Mouse (Mus musculus): ENCODE measurements around the gene Zdhhc5.

Zdhhc5 gene

DNA sequence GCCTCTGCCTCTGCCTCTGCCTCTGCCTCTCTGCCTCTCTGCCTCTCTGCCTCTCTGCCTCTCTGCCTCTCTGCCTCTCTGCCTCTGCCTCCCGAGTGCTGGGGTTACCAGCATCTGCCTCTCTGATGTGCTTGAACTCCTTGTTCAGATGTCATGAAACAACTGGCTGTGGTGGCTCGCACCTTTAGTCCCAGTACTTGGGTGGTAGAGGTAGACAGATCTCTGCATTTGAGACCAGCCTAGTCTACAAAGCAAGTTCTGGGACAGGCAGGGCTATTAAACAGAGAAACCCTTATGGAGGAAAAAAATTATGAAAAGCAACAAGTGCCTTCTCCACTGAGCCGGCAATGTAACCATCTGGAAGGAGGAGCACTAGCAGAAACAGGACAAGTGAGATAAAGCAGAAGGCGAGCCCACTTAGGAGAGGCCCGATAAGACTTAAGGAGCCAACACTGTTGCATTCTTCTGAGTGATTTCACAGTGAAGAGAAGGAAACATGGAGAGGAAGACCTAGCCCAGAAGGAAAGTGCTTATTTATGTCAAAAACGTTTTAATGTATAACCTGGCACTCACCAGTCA, 32.3 kb downstream of the Zdhhc5 start:
- TF ChIP-seq GATA4 (IDR thresholded peaks at IDR 0.05; ENCODE audit: insufficient replicate concordance, low read length) = no peak

DNA sequence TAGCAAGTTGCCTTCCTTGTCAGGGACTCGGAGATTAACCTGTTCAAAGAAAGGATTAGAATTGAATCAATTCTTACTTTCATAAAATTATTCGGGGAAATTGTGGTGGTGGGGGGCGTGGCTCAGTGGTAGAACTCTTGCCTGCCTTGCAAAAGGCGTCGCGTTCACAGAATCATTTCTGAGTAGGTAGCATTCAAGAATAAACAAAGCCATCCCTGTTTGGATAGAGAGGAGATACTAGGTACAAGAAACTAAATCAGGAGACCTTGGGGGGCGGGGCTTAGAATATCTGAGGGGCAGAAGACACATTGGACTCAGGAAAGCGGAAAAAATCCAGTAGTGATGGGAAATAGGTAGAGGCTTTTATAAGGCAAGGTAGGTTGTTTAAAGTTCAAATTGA, 36.0 kb downstream of the Zdhhc5 start, which contains the start of gene Tmx2:
Tmx2 (minus strand) TSS at position 125 of the 400 bp plus-strand sequence.
- no peak for TF ChIP-seq GATA4 (IDR thresholded peaks at IDR 0.05; ENCODE audit: insufficient replicate concordance, low read length)

DNA sequence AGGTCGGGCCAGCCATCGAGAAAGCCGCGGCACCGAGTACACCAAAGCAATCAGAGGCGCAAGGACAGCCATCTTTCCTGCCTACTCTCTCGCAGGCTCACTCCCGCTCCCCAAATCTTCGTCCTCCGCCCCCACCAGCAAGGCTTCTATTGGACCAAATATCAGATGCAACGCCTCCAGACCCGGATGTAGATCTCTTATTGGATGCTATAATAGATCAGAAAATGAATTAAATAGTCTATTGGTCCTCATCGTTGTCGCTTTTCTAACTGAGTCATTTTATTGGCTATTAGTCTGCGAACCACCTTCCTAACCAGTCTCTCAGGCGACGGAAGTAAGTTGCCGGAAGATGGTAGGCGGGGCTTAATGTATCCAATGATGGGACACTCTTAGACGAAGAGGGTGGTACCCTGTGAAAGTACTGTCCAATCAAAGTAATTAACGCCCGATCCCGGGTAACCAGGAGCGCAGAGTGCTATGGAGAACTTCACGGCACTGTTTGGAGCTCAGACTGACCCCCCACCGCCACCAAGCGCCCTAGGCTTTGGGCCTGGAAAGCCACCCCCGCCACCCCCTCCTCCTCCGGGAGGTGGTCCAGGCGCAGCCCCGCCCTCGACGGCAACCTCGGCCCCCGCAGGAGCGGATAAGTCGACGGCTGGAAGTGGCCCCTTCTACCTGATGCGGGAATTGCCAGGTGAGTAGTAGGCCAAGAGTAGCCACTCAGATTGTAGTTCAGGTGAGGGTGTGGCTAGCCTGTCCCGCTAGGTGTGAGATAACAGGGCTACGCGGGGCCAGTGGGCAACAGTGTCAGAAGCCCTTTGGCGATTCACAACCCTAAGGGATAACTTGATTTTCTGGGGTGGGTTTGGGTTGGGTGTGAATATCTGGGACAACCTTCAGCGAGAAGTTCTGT, 36.8 kb downstream of the Zdhhc5 start, which contains the start of the genes Gm28635 and Med19:
Gm28635 (minus strand) TSS at position 74 of the 913 bp plus-strand sequence.
Med19 (plus strand) TSS at position 435 of the 913 bp plus-strand sequence.
- TF ChIP-seq GATA4 (IDR thresholded peaks at IDR 0.05; ENCODE audit: insufficient replicate concordance, low read length) = no peak; the same call in 1 of the 2 replicates

DNA sequence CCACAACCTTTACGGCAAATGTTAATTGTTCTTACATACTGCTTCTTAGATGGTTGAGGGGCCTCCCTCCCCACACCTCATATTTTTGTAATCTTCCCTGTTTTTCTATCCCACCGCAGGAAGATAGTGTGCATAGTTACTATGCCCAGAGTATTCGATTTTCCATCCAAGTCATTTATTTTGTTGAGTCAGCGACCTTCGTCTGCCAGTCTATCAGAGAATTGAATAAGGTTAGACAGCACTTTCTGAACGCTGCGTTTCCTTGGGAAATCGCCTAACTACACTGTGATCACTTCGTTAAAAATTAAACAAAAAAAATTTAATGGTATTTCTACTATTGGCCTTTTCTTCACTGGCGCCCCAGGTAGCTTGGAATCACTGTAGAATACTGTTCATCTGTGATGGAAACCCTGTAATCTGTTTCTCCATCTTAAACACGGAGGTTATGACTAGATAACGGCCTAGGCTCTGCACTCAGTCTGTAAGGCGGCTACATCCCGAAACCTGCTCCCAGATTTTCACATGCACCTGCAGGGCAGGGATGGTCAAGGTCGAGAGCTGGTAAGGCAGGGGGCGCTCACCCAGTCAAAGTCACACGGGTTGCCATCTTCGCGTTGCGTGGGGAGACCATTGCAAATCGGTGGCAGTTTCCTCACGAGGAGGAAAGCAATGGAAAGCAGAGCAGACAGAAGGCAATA, 37.6 kb downstream of the Zdhhc5 start:
- TF ChIP-seq GATA4 (IDR thresholded peaks at IDR 0.05; ENCODE audit: insufficient replicate concordance, low read length) = no peak

DNA sequence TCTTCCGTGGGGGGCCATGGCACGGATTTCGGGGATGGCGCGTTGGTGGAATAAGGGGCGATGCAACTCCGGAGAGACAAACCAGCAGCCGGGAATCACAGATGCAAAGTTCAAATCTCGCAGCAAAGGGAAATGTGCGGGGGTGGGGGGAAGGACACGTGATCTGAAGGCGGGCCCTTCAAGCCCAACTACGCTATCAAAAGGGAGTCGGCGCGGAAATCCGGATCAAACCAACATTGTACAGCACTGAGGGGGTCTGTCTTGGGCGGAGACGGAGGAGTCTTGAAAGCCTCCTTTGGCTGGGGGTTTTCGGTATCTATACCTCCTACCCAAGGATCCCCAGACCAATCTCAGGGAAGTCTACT, 44.4 kb downstream of the Zdhhc5 start, which contains the start of gene Selenoh:
Selenoh (minus strand) TSS at position 202 of the 365 bp plus-strand sequence.
- TF ChIP-seq GATA4 (IDR thresholded peaks at IDR 0.05; ENCODE audit: insufficient replicate concordance, low read length) = peak; percentile 75; the same call in 1 of the 2 replicates

DNA sequence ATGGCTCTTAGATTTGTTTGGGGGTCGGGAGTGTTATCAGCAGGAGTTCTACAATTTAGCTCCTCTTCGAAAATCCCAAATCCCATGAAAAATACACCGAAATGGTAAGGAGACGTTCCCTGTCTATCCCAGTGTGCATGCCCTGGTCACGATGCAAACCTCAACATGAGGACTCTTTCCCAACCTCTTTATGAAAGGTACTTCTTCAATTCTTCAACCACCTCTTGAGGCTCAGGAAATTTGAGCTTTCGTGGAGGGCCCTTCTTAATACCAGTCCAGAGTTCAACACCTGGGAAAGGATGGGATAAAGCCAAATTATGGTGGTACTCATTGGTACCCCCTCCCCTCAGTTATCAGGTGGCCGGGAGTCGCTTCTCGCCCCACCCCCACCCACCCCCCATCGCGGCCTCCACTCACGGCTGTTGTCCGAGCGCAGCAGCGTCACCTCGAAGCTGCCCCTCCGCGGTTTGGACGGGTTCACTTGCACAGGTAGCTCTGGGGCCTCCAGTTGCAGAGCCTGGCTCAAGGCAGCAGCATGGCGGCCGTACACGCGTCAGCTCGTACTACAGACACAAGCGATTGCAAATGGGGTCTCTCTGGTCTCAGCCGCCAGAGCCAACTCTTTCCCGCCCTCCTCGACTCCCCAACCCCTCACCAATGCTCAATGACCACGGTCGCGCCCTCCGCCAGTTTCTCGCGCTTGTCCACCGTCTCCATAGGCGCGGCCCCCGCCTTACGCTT, 45.0 kb downstream of the Zdhhc5 start:
- no peak for TF ChIP-seq GATA4 (IDR thresholded peaks at IDR 0.05; ENCODE audit: insufficient replicate concordance, low read length)

DNA sequence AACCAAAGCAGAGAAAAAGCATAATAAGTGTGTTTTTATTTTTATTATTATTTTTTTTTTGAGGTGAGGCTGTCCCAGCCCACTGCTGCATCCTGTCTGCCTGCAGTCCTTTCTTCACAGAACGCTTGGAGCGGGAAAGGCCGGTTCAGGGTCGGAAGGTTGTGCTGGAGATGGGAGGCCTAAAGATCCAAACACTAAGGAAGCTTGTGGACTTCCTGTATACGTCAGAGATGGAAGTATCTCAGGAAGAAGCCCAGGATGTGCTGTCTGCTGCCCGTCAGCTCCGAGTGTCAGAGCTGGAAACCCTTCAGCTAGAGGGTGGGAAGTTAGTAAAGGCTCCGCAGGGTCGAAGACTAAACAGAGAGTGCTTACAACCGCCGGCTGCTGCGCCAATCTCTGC, 48.9 kb downstream of the Zdhhc5 start:
- no peak for TF ChIP-seq GATA4 (IDR thresholded peaks at IDR 0.05; ENCODE audit: insufficient replicate concordance, low read length)

DNA sequence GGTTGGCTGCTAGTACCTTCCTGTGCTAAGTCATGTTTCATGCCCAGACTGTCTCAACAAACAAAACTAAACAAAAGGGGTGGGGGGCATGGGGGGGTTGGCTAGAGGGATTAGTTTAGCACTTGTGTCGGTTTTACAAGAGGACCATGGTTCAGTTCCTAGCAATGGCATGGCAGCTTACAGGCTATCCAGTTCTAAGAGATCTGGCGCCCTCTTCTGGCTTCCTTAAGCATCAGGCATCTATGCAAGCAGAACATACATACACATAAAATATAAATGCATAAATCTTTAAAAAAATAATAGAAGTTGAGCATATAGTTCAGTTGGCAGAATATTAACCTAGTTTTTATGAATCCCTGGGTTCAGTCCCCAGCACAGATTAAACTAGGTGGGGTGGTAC, 52.1 kb downstream of the Zdhhc5 start:
- no peak for TF ChIP-seq GATA4 (IDR thresholded peaks at IDR 0.05; ENCODE audit: insufficient replicate concordance, low read length)

DNA sequence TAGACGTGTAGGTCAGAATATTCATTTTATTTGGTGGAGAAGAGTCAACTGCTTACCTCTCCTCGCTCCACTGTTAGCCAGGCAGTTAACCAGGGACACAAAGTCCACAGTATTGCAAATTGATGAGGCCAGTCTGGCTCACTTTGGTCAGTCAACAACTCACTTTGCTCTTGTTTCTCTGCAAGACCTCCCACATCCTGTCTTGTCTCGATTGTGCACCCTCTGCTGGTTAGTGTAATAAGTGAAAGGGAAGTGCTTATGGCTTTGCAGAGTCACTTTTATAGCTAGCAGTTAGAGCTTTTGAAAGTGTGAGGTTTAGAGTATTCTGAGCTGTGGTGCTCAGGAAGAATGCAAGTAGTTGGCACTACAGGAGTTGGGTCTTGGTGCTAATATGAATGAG, 54.7 kb downstream of the Zdhhc5 start:
- no peak; the same call in 1 of the 2 replicates for TF ChIP-seq GATA4 (IDR thresholded peaks at IDR 0.05; ENCODE audit: insufficient replicate concordance, low read length)

DNA sequence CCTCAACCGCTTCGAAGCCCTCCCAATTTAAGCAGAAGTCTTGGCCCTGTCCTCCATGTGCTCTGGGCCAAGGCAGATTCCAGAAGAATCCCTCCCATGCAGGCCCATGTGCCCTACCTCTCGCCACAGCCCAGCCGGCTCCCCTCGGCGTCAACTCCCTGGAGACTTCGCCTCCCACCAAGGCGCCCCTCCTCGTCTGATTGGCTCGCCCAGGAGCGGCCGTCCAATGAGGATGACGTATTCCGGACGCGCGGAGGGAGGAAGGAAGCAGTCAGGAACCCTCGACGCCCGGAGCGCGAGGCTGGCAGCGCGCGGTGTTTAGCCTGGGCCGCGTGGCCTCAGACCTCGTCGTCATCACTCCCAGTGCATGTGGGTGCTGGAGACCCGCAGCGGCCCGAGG, 56.2 kb downstream of the Zdhhc5 start, which contains the start of gene Btbd18:
Btbd18 (plus strand) TSS at position 274 of the 400 bp plus-strand sequence.
- no peak for TF ChIP-seq GATA4 (IDR thresholded peaks at IDR 0.05; ENCODE audit: insufficient replicate concordance, low read length)

DNA sequence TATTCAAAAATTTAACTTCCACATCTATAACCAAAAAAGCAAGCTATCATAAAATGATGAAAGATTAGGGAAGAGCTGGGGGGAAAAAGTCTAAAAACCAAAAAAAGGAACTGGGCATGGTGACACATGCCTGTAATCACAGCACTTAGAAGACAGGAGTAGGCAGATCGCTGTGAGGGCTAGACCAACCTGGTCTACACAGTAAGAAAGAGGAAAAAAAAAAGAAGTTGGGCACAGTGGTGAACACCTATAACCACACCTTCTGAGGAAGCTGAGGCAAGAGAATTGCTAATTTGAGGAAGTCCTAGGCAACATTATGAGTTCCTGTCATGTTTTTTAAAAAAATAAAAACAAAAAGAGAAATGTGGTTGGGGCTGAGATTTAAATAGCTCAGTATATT, 59.1 kb downstream of the Zdhhc5 start:
- no peak for TF ChIP-seq GATA4 (IDR thresholded peaks at IDR 0.05; ENCODE audit: insufficient replicate concordance, low read length)

DNA sequence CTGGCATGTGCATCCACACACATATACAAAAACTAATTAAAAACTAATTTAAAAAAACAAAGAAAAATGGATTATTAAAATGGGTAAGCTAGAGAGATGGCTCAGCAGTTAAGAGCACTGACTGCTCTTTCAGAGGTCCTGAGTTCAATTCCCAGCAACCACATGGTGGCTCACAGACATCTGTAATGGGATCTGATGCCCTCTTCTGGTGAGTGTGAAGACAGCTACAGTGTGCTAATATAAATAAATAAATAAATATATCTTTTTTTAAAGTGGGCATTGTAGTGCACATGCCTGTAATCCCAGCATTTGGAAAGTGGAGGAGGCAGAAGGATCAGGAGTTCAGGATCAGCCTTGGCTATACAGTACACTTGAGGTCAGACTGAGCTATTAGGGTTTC, 61.6 kb downstream of the Zdhhc5 start:
- no peak for TF ChIP-seq GATA4 (IDR thresholded peaks at IDR 0.05; ENCODE audit: insufficient replicate concordance, low read length)

DNA sequence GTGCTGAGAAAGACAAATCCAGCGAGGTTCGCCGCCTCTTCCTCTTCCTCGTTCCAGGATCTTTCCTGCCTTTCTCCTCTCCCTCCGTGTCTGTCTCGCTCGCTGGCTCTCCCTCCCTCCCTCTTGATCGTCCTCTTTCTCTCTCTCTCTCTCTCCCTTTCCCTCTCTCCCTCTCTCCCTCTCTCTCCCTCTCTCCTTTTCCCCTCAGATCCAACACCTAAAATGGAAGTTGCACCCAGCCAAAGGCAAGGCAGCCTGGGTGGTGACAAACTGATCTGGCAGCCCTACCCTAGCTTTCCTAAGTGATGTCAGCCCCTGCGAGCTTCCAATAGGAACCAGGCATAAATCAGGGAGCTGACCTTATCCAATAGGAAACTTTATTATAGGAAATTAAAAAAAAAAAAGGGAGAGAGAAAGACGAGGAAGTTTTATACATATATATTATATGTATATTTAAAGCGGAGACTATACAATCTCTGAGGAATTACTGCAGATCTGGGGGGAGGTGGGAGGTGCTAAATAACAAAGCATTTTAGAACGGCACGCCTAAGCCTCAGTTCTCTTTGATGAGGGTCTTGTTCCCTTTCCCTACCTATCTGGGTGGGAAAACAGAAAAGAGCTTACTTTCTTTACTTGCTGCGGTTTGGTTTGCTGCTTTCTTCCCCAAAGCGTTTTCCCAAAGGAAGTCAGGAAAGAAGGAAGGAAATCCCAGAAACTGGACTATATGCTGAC, 64.3 kb downstream of the Zdhhc5 start, which contains the start of gene Ctnnd1:
Ctnnd1 (minus strand) TSS at position 302 of the 732 bp plus-strand sequence.
- TF ChIP-seq GATA4 (IDR thresholded peaks at IDR 0.05; ENCODE audit: insufficient replicate concordance, low read length) = no peak

DNA sequence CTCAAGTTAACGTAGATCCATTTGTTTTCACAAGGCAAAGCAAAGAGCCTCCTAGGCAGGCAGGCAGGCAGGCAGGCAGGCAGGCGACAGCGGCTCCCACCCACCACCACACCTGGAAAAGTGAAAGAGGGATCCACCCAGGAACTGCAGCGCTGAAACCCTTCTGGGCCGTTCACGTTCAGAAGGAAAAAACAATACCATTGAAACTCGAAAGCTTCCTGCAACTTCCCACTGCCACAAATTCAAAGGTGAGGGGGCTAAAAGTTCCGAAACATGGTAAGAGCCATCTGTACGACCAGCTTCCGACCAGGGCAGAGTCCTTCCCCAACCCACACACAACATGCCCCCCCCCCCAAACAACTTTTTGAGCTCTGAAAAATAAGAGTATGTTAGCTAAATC, 65.3 kb downstream of the Zdhhc5 start:
- no peak for TF ChIP-seq GATA4 (IDR thresholded peaks at IDR 0.05; ENCODE audit: insufficient replicate concordance, low read length)
